8 mouse cellular contexts compared by ENCODE assay signal in the genomic region with DNA sequence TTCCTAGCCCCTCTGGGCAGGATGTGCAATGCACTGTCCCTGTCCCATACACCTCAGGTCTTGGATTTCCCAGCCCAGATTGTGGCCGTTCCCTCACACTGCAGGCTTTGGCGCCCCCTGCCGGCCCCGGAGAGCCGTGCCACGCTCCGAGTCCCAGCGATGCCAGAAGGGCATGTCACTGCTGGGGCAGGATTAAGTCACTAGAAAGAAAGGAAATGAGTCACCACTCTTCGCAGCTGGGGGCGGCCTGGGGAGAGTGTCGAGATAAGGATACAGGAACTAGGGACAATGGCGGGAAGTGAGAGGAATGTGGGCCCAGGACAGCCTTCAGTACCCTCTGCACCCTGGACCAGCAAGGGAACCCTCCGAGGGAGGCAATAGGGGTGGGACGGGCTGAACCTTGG. TPM values are rescaled to one million over a fixed set of nuclear protein-coding genes. Genes with fewer than 3 reads are reported as not detected.
A peak's percentile ranks its signal among the peaks of the same experiment; 100 is the strongest.
DNase-seq lines count a peak whose midpoint lies in the region; ATAC-seq lines count a peak whose summit lies in the region.

No protein-coding gene starts in this region.

- ATAC-seq in intestine, embryonic 16.5 days = peak; percentile 84

- intact Hi-C loops in gastrocnemius, postnatal 36 days (cut with DNase I) = loop anchor here (2.0 to 5.0 kb wide), 4 partner anchors 67 to 247 kb away; partner anchors contain the start of gene Ksr1
- intact Hi-C loops in left cerebral cortex, postnatal 25 days (cut with DNase I) = loop anchor here (1.0 to 2.0 kb wide), 2 partner anchors 184 to 247 kb away; no protein-coding TSS in a partner anchor

- no peaks in the 10 kb centered on the region for H3K27me3 ChIP-seq in intestine, embryonic 16.5 days (replicated peaks; ENCODE audit: control insufficient read depth, insufficient read depth, low read length)

- no peaks in the 10 kb centered on the region for H3K36me3 ChIP-seq in intestine, embryonic 16.5 days (ENCODE audit: control insufficient read depth, insufficient read depth, low read length)

- peak overlapping the region; percentile 42; the same call in 1 of the 2 replicates for H3K9ac ChIP-seq in intestine, embryonic 16.5 days (ENCODE audit: low read depth, low read length)

- DNase-seq in adrenal gland, adult (ENCODE audit: inconsistent age in 2 of 2, low spot score in 1 of 2) = peak; percentile 96 to 99
- DNase-seq in embryo, embryonic 10.5 days (ENCODE audit: low spot score) = peak; percentile 87
- DNase-seq in gastrocnemius, postnatal 36 days = peak; percentile 93 to 98
- peak; percentile 84 to 89 for DNase-seq in left cerebral cortex, postnatal 25 days (ENCODE audit: low spot score in 2 of 2)
- peak; percentile 85 for DNase-seq in mesoderm, embryonic 11.5 days (ENCODE audit: low read depth, low spot score)
- peak; percentile 85 for DNase-seq in right cerebral cortex, postnatal 25 days
- peak; percentile 90 to 95 for DNase-seq in urinary bladder, postnatal 4 days (ENCODE audit: low spot score in 2 of 2)

- H3K4me3 ChIP-seq in intestine, embryonic 16.5 days (ENCODE audit: low read length) = no peak overlapping the region

- peaks cover 7% of the 10 kb centered on the region for H3K4me1 ChIP-seq in intestine, embryonic 16.5 days (ENCODE audit: control insufficient read depth, insufficient read depth, low read length)

- no peak overlapping the region for H3K4me2 ChIP-seq in intestine, embryonic 16.5 days (ENCODE audit: low read depth, low read length)

- peak overlapping the region; percentile 17; the same call in 1 of the 2 replicates for H3K27ac ChIP-seq in intestine, embryonic 16.5 days (ENCODE audit: low read length)

- 8% methylated on average over 14 of the region's 14 CpGs for WGBS in intestine, embryonic 16.5 days

- H3K9me3 ChIP-seq in intestine, embryonic 16.5 days (ENCODE audit: control insufficient read depth, low read length) = no peaks in the 10 kb centered on the region

RNA-seq across cellular contexts. Expression of gene Wsb1, which starts 40.5 kb away (rescaled TPM):
- total RNA-seq in gastrocnemius, postnatal 36 days (2021) = 1 to 10 TPM; 6.7 to 6.9 TPM
- polyA plus RNA-seq in intestine, embryonic 16.5 days (2015; fragmentation: Nextera tagmentation; extraction: Ambion mirVana) = 149 and 158 TPM in 2 replicates
- 10 to 100 TPM; 64.7 to 78.4 TPM for total RNA-seq in left cerebral cortex, postnatal 25 days (2021)

Comparison
In these comparisons a context has a peak if more than half of its experiments do, and no peak if none do; other contexts are left out.
1. RNA of gene Wsb1, which starts 40.5 kb away (total RNA-seq): 64.7 to 78.4 TPM in left cerebral cortex, postnatal 25 days; 6.7 to 6.9 TPM in gastrocnemius, postnatal 36 days; every median in the first group is over 4 times any median in the second.
2. Peak in every context shown above with its lines, with median percentiles within 50 percentile points of each other: DNase-seq.